Mouse (Mus musculus): ENCODE data around the gene Ep400. TPM values are rescaled to one million over a fixed set of nuclear protein-coding genes. Genes with fewer than 3 reads are reported as not detected.

Gene Ep400
- polyA plus RNA-seq, 1 experiment: 85.2 TPM

DNA sequence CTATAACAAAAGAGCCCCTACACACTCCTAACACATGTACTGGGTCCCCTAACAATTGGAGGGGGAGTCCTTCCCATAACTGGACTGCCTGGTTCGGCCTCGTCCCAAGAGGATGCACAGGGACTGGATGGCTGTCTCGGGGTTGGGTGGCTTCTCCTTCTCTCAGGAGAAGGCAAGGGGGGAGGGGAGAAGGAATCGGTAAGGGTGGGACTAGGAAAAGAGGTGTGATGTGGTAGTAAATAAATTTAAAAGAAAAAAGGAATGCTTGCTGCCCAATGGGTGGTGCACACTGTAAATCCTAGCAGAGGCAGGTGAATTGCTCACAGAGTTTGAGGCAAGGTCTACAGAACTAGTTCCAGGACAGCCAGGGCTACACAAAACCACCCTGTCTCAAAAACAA, 35.6 kb upstream of the Ep400 start:
- H3K4me3 ChIP-seq (ENCODE audit: extremely low read depth, insufficient read depth, insufficient read length): no peak overlapping the region
- WGBS: 89% methylated on average over 4 of the region's 4 CpGs
- H3K27ac ChIP-seq (ENCODE audit: insufficient read depth, low read length): no peak overlapping the region
- H3K4me1 ChIP-seq (ENCODE audit: control insufficient read depth, insufficient read depth, insufficient read length): peaks cover 14% of the 10 kb centered on the region
- no peak for DNase-seq (ENCODE audit: low read depth in 1 of 2, low spot score in 2 of 2)
- TF ChIP-seq CTCF (IDR thresholded peaks at IDR 0.05; ENCODE audit: extremely low read depth, insufficient read depth, insufficient read length, insufficient replicate concordance) (no peak), POLR2A (IDR thresholded peaks at IDR 0.05; ENCODE audit: low read depth, low read length) (no peak)
- no peaks in the 10 kb centered on the region for H3K36me3 ChIP-seq (ENCODE audit: control insufficient read depth, insufficient read depth, low read length)
- no peaks in the 10 kb centered on the region for H3K27me3 ChIP-seq (ENCODE audit: control insufficient read depth, insufficient read depth, low read length)

- no peak for DNase-seq (ENCODE audit: low read depth in 1 of 2, low spot score in 2 of 2)
- Histone ChIP-seq H3K27me3 (ENCODE audit: control insufficient read depth, insufficient read depth, low read length) (no peaks in the 10 kb centered on the region), H3K4me1 (ENCODE audit: control insufficient read depth, insufficient read depth, insufficient read length) (peaks cover 14% of the 10 kb centered on the region), H3K27ac (ENCODE audit: insufficient read depth, low read length) (no peak overlapping the region), H3K36me3 (ENCODE audit: control insufficient read depth, insufficient read depth, low read length) (0 out of 2 replicates have a peak, but pooled peaks cover 1% of the 10 kb centered on the region), H3K4me3 (ENCODE audit: extremely low read depth, insufficient read depth, insufficient read length) (no peak overlapping the region)
- 78% methylated on average over 7 of the region's 7 CpGs for WGBS
- no peak for TF ChIP-seq POLR2A (IDR thresholded peaks at IDR 0.05; ENCODE audit: low read depth, low read length)
- TF ChIP-seq CTCF (IDR thresholded peaks at IDR 0.05; ENCODE audit: extremely low read depth, insufficient read depth, insufficient read length, insufficient replicate concordance): no peak
These were observed 33.7 kb upstream of the Ep400 start for GRCm38 (mm10) chr5:110804012-110804743.

DNA sequence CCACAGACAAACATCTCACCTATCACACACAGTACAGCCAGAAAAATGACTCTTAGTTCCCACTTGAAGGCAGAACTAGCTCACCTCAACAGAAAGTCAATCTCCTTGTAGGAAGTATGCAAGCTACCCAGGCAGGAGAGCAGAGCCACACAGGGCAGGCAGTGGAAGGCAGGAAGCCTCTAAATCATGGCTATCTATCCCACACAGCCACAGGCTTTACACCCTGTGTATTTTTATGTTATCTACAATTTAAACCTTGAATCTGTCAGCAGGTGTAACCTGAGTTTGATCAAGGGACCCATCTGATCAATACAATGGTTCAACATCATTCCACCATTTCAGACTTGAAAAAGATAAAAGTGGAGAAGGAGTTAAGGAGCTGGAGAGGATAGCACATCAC, 32.3 kb upstream of the Ep400 start:
- no peak overlapping the region for H3K27ac ChIP-seq (ENCODE audit: insufficient read depth, low read length)
- no peaks in the 10 kb centered on the region for H3K27me3 ChIP-seq (ENCODE audit: control insufficient read depth, insufficient read depth, low read length)
- H3K36me3 ChIP-seq (ENCODE audit: control insufficient read depth, insufficient read depth, low read length): peaks cover 1% of the 10 kb centered on the region; the same call in 1 of the 2 replicates
- DNase-seq (ENCODE audit: low read depth in 1 of 2, low spot score in 2 of 2): no peak
- peaks cover 4% of the 10 kb centered on the region; the same call in 1 of the 2 replicates for H3K4me1 ChIP-seq (ENCODE audit: control insufficient read depth, insufficient read depth, insufficient read length)
- H3K4me3 ChIP-seq (ENCODE audit: extremely low read depth, insufficient read depth, insufficient read length): no peak overlapping the region
- TF ChIP-seq POLR2A (IDR thresholded peaks at IDR 0.05; ENCODE audit: low read depth, low read length): no peak
- no peak for TF ChIP-seq CTCF (IDR thresholded peaks at IDR 0.05; ENCODE audit: extremely low read depth, insufficient read depth, insufficient read length, insufficient replicate concordance)

DNA sequence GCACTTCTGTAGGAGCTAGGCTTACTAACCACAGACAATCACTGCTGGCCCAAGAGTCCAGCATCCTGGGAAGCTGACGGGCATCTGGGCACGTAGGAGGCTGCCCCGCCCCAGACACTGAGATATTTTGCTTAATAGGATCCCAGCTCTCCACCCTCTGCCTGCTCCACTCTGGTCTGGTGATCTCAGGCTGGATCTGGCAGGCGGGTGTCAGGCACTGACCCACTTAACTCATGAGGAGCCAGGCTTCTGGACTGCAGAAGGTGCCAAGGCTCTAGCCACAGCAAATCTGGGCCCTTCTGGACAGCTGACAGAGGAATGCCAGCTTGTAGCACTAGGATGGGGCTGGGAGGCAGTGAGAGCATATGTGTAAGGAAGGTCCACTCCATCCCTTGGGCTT, 31.7 kb upstream of the Ep400 start:
- no peak for DNase-seq (ENCODE audit: low read depth in 1 of 2, low spot score in 2 of 2)
- H3K4me1 ChIP-seq (ENCODE audit: control insufficient read depth, insufficient read depth, insufficient read length): no peaks in the 10 kb centered on the region
- 84% methylated on average over 4 of the region's 4 CpGs for WGBS

GRCm38 (mm10) chr5:110801036-110801624, 30.6 kb upstream of the Ep400 start:
- 90% methylated on average over 3 of the region's 3 CpGs for WGBS
- Histone ChIP-seq H3K36me3 (ENCODE audit: control insufficient read depth, insufficient read depth, low read length) (peaks cover 3% of the 10 kb centered on the region; the same call in 1 of the 2 replicates), H3K4me3 (ENCODE audit: extremely low read depth, insufficient read depth, insufficient read length) (no peak overlapping the region), H3K27ac (ENCODE audit: insufficient read depth, low read length) (no peak overlapping the region), H3K4me1 (ENCODE audit: control insufficient read depth, insufficient read depth, insufficient read length) (no peaks in the 10 kb centered on the region), H3K27me3 (ENCODE audit: control insufficient read depth, insufficient read depth, low read length) (no peaks in the 10 kb centered on the region)
- no peak for TF ChIP-seq POLR2A (IDR thresholded peaks at IDR 0.05; ENCODE audit: low read depth, low read length)
- no peak for TF ChIP-seq CTCF (IDR thresholded peaks at IDR 0.05; ENCODE audit: extremely low read depth, insufficient read depth, insufficient read length, insufficient replicate concordance)
- no peak for DNase-seq (ENCODE audit: low read depth in 1 of 2, low spot score in 2 of 2)

More for the DNA sequence above, 31.7 kb upstream of the Ep400 start:
- H3K36me3 ChIP-seq (ENCODE audit: control insufficient read depth, insufficient read depth, low read length): peaks cover 1% of the 10 kb centered on the region; the same call in 1 of the 2 replicates
- no peak overlapping the region for H3K4me3 ChIP-seq (ENCODE audit: extremely low read depth, insufficient read depth, insufficient read length)
- H3K27ac ChIP-seq (ENCODE audit: insufficient read depth, low read length): no peak overlapping the region
- H3K27me3 ChIP-seq (ENCODE audit: control insufficient read depth, insufficient read depth, low read length): no peaks in the 10 kb centered on the region
- no peak for TF ChIP-seq CTCF (IDR thresholded peaks at IDR 0.05; ENCODE audit: extremely low read depth, insufficient read depth, insufficient read length, insufficient replicate concordance)

DNA sequence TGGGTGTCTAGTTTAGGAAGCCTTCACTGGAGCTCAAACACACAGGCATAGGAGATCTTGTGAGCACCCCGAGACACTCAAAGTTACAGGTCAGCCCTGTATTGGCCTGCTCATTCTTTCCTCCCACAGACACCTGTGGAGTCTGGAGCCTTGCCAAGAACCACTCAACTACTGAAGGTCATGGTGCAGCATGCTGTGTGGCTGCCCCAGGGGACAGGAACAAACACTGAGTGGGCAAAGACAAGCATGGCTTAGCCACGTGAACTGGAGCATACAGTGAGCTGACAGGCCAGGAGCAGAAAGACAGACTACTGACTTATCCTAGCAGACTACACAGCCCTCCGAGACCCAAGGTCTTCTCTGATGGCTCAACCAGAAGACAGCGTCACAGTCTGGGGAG, 27.2 kb upstream of the Ep400 start:
- Histone ChIP-seq H3K4me3 (ENCODE audit: extremely low read depth, insufficient read depth, insufficient read length) (no peak overlapping the region), H3K27ac (ENCODE audit: insufficient read depth, low read length) (no peak overlapping the region), H3K27me3 (ENCODE audit: control insufficient read depth, insufficient read depth, low read length) (no peaks in the 10 kb centered on the region), H3K4me1 (ENCODE audit: control insufficient read depth, insufficient read depth, insufficient read length) (no peaks in the 10 kb centered on the region), H3K36me3 (ENCODE audit: control insufficient read depth, insufficient read depth, low read length) (peaks cover 25% of the 10 kb centered on the region)
- DNase-seq (ENCODE audit: low read depth in 1 of 2, low spot score in 2 of 2): no peak
- 57% methylated on average over 4 of the region's 4 CpGs for WGBS
- TF ChIP-seq CTCF (IDR thresholded peaks at IDR 0.05; ENCODE audit: extremely low read depth, insufficient read depth, insufficient read length, insufficient replicate concordance): no peak
- TF ChIP-seq POLR2A (IDR thresholded peaks at IDR 0.05; ENCODE audit: low read depth, low read length): no peak

GRCm38 (mm10) chr5:110794363-110794762, 23.8 kb upstream of the Ep400 start:
- 96% methylated on average over 7 of the region's 7 CpGs for WGBS
- TF ChIP-seq CTCF (IDR thresholded peaks at IDR 0.05; ENCODE audit: extremely low read depth, insufficient read depth, insufficient read length, insufficient replicate concordance) (no peak), POLR2A (IDR thresholded peaks at IDR 0.05; ENCODE audit: low read depth, low read length) (no peak)
- no peak for DNase-seq (ENCODE audit: low read depth in 1 of 2, low spot score in 2 of 2)
- H3K27ac ChIP-seq (ENCODE audit: insufficient read depth, low read length): no peak overlapping the region
- no peaks in the 10 kb centered on the region for H3K4me1 ChIP-seq (ENCODE audit: control insufficient read depth, insufficient read depth, insufficient read length)
- H3K36me3 ChIP-seq (ENCODE audit: control insufficient read depth, insufficient read depth, low read length): peaks cover 36% of the 10 kb centered on the region
- H3K27me3 ChIP-seq (ENCODE audit: control insufficient read depth, insufficient read depth, low read length): no peaks in the 10 kb centered on the region
- H3K4me3 ChIP-seq (ENCODE audit: extremely low read depth, insufficient read depth, insufficient read length): no peak overlapping the region
